Mouse (Mus musculus) MEL-GATA-1-ER (cell line): ENCODE data around the gene Met.

Source experiments
- DNase-seq: peaks from one replicate; pipeline ENCODE4 v3.0.0-alpha.2; 2012; ENCODE audit warnings: low read depth; ENCODE audit errors: extremely low read depth

Met gene

DNA sequence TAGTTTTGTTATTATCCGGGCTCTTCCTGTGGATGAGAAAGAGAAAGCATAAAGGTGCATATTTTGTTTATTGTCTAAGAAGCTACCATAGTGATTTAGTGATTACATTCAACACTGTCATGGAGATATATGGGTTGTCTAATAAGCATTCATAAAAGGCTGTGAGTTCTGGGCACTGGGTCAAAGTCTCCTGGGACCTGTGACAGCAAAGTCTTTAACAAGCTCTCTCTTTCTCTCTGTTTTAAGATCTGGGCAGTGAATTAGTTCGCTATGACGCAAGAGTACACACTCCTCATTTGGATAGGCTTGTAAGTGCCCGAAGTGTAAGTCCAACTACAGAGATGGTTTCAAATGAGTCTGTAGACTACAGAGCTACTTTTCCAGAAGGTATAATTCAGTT lies 85.2 kb downstream of the Met start:
- no peak for DNase-seq

GRCm38 (mm10) chr6:17549645-17550044 lies 86.0 kb downstream of the Met start:
- DNase-seq = no peak

DNA sequence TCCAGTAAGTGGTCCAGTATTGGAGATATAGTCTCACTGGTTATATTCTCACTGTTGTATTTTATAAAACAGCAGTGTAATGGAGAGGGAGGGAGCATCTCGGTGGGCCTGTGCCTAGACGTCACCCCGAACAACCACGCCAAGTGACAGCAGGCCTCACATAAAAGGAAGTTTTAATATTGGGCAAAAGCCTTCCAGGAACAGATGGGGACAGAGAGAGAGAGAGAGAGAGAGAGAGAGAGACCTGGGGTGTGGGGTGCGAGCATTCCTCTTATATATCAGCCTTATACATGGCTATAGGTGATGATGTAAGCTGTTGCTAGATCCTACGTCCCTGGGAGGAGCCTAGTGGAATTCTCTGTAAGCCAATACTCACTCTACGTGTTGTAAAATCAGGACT lies 90.7 kb downstream of the Met start:
- DNase-seq = no peak

DNA sequence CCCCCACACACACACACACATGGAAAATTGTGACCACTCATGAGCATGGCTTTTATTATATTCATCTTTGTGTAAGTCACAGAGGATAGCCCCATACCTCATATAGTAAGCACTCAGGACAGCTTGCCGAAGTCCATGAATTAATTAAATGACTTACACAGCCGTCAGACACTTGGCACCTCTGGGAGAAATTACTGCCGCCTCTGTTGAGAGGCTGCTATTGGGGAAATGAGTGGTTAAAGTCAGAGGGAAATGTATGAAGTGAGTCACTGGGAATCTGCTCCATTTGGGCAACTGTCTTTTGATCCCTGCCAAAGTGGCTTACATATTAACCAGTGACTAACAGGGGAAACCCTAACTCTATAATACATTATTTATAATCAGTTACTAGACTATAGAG lies 91.2 kb downstream of the Met start:
- no peak for DNase-seq

GRCm38 (mm10) chr6:17555719-17556118 lies 92.1 kb downstream of the Met start:
- DNase-seq = no peak

GRCm38 (mm10) chr6:17559657-17560056 lies 96.1 kb downstream of the Met start:
- DNase-seq = no peak

- no peak for DNase-seq
Observed at GRCm38 (mm10) chr6:17561347-17561746, 97.7 kb downstream of the Met start.

GRCm38 (mm10) chr6:17561886-17562285 lies 98.3 kb downstream of the Met start:
- DNase-seq = no peak

- no peak for DNase-seq
Observed at GRCm38 (mm10) chr6:17562472-17563088, 99.0 kb downstream of the Met start.

DNA sequence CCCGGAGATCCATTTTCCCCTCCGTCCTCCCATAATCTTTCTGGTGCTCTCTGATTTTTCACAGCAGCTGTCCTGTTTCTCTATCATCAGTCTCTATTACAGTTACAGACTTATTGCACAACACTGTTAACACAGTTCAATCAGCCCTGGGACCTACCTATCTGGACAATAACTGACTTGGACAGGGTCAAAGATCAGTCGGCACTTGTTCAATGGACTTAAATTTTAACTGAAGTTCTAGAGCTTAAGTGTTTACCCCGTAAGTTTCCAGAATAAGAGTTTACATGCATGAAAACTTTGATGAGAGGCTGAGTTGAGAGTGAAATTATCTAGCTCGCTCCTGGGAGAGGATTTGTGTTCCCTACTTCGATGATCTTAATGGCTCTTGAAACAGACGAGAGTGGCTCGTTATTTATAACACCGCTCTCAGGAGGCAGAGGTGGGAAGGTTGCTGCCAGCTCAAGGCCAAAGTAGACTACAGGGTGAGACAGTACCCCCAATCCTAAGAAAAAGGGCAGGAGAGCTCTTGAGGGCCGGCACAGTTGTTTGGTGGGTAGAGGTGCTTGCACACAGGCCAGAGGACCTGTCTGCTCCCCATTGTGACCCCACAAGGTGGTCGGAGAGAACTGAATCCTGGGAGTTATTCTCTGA lies 105.2 kb downstream of the Met start:
- no peak for DNase-seq

GRCm38 (mm10) chr6:17573227-17573626 lies 109.6 kb downstream of the Met start:
- DNase-seq = no peak

DNA sequence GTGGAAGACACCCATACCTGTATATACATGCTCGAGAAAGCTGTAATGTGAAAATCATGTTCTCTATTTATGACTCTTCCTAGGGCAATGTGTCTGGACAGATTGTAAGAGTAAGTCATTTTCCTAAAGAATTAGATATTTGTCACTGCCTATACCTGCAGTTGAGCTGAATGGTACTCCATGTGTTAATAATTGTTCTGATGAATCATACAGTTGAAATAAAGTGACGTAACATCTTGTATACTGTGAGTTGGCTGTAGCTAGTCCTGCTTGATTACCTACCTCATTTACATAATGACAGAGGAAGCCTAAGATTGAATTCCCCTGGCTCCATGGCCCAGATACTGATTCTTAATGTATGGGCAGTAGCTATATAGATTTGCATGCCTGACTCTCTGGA lies 110.1 kb downstream of the Met start:
- DNase-seq = no peak

- no peak for DNase-seq
Observed at GRCm38 (mm10) chr6:17578092-17578760, 114.6 kb downstream of the Met start.

- no peak for DNase-seq
Observed at GRCm38 (mm10) chr6:17580349-17580748, 116.7 kb downstream of the Met start.

- peak; percentile 42 for DNase-seq
Observed at GRCm38 (mm10) chr6:17583982-17584381, 120.4 kb downstream of the Met start.

DNA sequence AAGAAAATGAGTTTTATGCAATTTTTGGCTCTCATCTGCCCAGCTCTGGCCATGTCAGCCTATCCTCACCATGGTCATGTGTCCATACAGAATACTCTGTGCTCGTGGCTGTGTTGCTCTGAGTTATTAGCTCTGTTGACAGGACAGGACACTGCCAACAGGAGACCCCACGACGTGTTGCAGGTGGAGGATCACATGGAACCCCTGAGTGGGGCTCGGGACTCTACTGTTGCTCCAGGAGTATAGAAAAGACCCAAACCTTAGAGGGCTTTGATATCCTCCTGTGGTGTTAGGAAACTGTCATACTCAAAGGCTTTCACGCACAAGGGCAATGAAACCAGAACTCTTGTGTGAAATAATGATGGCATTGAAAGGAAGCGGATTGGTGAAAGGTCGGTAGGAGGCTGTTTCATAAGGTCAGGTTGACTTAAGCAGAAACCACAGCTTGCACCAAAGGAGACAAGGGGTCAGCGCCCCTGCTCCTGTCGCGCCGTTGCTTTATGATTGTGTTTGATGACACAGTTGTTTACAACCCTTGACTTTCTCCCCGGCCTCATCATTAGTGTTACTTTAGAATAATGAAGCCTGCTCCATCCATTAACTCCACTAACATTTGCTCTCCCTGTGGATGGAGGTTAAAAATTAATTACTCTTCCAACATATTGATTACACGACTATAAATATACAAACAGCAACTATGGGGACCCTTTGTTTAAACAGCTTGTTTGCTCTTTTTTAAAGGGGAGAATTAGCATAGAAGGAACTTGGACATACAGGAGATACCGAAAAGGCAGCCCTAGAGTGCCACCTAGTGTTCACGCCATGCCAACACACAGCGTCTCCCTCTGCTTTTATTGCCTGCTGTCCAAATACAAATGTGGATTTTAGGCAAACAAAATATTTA lies 125.7 kb downstream of the Met start:
- peak; percentile 50 for DNase-seq

DNA sequence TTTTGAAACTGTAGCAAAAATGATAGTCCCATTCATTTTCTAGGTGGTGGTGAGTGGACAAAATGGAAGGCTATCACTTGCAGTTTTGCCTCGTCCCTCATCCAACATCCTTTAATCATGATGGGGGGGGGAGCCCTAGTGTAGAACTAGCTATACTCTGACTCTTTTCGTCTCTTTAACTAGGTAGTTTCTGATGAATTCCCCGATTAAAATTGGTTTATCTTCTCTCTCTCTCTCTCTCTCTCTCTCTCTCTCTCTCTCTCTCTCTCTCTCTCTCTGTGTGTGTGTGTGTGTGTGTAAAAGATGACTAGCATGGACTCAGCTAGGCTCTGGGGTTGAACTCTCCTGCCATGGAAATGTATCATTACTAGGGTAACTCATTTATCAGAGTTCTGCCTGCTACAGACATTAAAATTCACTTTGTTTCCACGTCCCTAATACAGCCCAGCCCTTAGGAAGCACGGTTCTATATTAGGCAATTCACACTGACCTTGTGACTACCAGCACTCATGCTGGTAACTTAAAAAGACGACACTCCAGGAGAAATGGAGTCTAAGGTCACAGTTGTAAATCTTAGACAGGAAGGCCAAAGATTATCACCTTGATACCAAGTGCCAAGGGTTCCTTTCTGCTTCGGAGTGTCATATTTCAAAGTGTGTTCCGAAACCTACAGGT lies 126.5 kb downstream of the Met start:
- no peak for DNase-seq

GRCm38 (mm10) chr6:17593971-17594370 lies 130.4 kb downstream of the Met start:
- no peak for DNase-seq

DNA sequence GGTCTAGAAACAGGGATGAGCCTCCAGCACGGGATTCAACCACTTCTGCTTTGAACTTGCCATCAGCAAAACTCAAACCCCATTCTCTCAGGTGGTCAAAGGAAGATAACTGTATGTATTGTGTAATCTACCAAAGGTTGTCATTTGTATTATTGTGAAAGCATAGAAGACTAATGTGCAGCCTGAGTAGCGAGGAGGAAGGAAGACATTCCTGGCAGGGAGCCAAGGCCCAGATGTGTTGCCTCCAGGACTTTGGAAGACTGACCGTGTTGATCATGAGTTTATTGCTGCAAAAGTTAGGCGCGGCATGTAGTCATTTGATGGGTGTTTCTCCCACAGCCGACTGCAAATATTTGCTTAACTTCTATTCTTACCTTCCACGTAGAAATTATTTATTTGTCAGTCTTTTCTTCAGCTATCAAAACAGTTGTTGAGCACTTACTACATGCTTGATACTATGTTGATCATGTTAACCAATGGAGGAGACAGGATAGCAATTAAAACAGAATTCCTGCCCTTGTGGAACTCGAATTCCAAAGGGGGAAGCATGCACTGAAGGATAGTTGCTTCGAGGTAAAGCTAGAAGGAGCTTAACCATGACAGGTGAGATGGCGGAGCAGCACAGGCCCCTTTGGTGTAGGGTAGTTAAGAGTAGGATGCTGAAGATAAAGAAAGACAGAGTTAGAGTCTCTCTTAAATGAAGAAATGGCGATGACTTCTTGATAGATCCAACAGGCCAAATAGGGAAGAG lies 132.3 kb downstream of the Met start:
- DNase-seq = no peak

DNA sequence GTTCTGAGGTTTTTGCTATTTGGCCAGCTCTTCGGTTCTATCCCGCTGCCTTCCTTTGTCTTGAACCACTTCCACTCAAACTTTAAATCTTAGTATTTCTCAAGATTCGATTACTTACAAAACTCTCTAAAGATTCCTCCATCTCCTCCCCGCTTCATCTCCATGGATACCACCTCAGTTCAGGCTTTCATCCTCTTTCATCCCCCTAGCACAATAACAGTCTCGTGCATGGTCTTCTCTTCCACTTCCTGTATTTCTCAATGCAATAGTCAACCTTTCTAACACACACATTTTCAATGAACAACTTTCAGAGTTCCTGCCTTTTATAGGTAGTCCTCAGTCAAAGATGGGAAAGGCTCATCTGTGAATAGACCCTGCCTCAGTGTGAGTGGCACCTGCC lies 135.8 kb downstream of the Met start:
- DNase-seq = no peak

GRCm38 (mm10) chr6:17601526-17601925 lies 137.9 kb downstream of the Met start:
- no peak for DNase-seq
